Mouse (Mus musculus): ENCODE measurements around the gene Naa50.

Naa50 gene

GRCm38 (mm10) chr16:44139536-44140185 is at the start of gene Naa50, which contains the start of gene Atp6v1a:
TSS of gene Naa50 (plus strand) at chr16:44139830.
TSS of gene Atp6v1a (minus strand) at chr16:44139705.
- DNase-seq: peak; percentile 94

- DNase-seq: no peak
Measured at GRCm38 (mm10) chr16:44099377-44099776, 40.3 kb upstream of the Naa50 start.

- no peak for DNase-seq
Measured at GRCm38 (mm10) chr16:44101181-44101710, 38.4 kb upstream of the Naa50 start.

- no peak for DNase-seq
Measured at GRCm38 (mm10) chr16:44102925-44103324, 36.7 kb upstream of the Naa50 start.

- peak; percentile 8 for DNase-seq
Measured at GRCm38 (mm10) chr16:44103806-44104766, 35.5 kb upstream of the Naa50 start.

- DNase-seq: no peak
Measured at GRCm38 (mm10) chr16:44105211-44105610, 34.4 kb upstream of the Naa50 start.

GRCm38 (mm10) chr16:44109002-44109401 is 30.6 kb upstream of the Naa50 start:
- DNase-seq: no peak

GRCm38 (mm10) chr16:44119753-44120501 is 19.7 kb upstream of the Naa50 start:
- no peak for DNase-seq

GRCm38 (mm10) chr16:44122122-44122521 is 17.5 kb upstream of the Naa50 start:
- DNase-seq: no peak

- no peak for DNase-seq
Measured at GRCm38 (mm10) chr16:44122574-44122973, 17.1 kb upstream of the Naa50 start.

GRCm38 (mm10) chr16:44122982-44123725 is 16.5 kb upstream of the Naa50 start:
- DNase-seq: no peak

GRCm38 (mm10) chr16:44123786-44124185 is 15.8 kb upstream of the Naa50 start:
- DNase-seq: no peak

GRCm38 (mm10) chr16:44124713-44125112 is 14.9 kb upstream of the Naa50 start:
- no peak for DNase-seq

GRCm38 (mm10) chr16:44125436-44125835 is 14.2 kb upstream of the Naa50 start:
- no peak for DNase-seq

- DNase-seq: no peak
Measured at GRCm38 (mm10) chr16:44126437-44126836, 13.2 kb upstream of the Naa50 start.

- no peak for DNase-seq
Measured at GRCm38 (mm10) chr16:44132300-44132699, 7.3 kb upstream of the Naa50 start.

GRCm38 (mm10) chr16:44133187-44133586 is 6.4 kb upstream of the Naa50 start:
- DNase-seq: no peak

GRCm38 (mm10) chr16:44136511-44137021 is 3.1 kb upstream of the Naa50 start:
- no peak for DNase-seq

GRCm38 (mm10) chr16:44138377-44138978 is 1.2 kb upstream of the Naa50 start:
- DNase-seq: peak; percentile 40

- DNase-seq: peak; percentile 86
Measured at GRCm38 (mm10) chr16:44138979-44139535, 573 bp upstream of the Naa50 start.

GRCm38 (mm10) chr16:44140186-44140787 is 657 bp downstream of the Naa50 start:
- peak; percentile 80 for DNase-seq

All from thymus, postnatal 14 days (tissue).